Mouse (Mus musculus): ENCODE data around the gene 1700001P01Rik.

- TF ChIP-seq TBP (conservative IDR thresholded peaks at IDR 0.05; ENCODE audit: low read depth, low read length), result peak; percentile 100
- peak; percentile 98 for TF ChIP-seq ELF1 (IDR thresholded peaks at IDR 0.05; ENCODE audit: low read depth, low read length)
- no peak for TF ChIP-seq CTCF (conservative IDR thresholded peaks at IDR 0.05 in 1 of 2, IDR thresholded peaks at IDR 0.05 in 1 of 2; ENCODE audit: low read depth in 2 of 2, low read length in 2 of 2)
- no peak for TF ChIP-seq EP300 (IDR thresholded peaks at IDR 0.05; ENCODE audit: low read length)
- no peak for TF ChIP-seq RAD21 (IDR thresholded peaks at IDR 0.05; ENCODE audit: low read depth, low read length)
- no peak for TF ChIP-seq RCOR1 (conservative IDR thresholded peaks at IDR 0.05; ENCODE audit: low read depth, low read length)
- TF ChIP-seq ZNF384 (IDR thresholded peaks at IDR 0.05; ENCODE audit: low read depth, low read length), result no peak
Observed at GRCm38 (mm10) chr11:97769704-97770103, 6.0 kb downstream of the 1700001P01Rik start.
